Mouse (Mus musculus) heart, embryonic 15.5 days (tissue): ENCODE measurements at regions not wholly inside any gene's neighbourhood (a gene's known extent, or its start where the extent isn't known, plus 50 kb on each side); places are given as distances from the start of the nearest gene placed in this dataset.
A peak's percentile ranks its signal among the peaks of the same experiment; 100 is the strongest.

ENCODE experiments used
- ATAC-seq: fragments of 200-750 bp; cut with Nextera tagmentation; replicated peaks from 2 replicates; pipeline ENCODE4 v1.8.0; 2017; ENCODE audit warnings: low read depth, moderate TSS enrichment; ENCODE audit not compliant: insufficient number of reproducible peaks, insufficient read depth, low FRiP score
- H3K27ac ChIP-seq: fragments of 300-500 bp; sonication (generic); 2 replicates; pipeline ENCODE4 v1.5.1; 2015; ENCODE audit warnings: mild to moderate bottlenecking, inconsistent platforms
- H3K27me3 ChIP-seq: fragments of 300-500 bp; sonication (generic); 2 replicates; pipeline ENCODE4 v1.6.1; 2015; ENCODE audit warnings: inconsistent platforms
- H3K36me3 ChIP-seq: fragments of 300-500 bp; sonication (generic); 2 replicates; pipeline ENCODE4 v1.6.1; 2015; ENCODE audit warnings: mild to moderate bottlenecking, inconsistent platforms
- H3K4me1 ChIP-seq: fragments of 300-500 bp; sonication (generic); replicated peaks from 2 replicates; pipeline ENCODE4 v1.6.1; 2015; ENCODE audit warnings: inconsistent platforms
- H3K4me2 ChIP-seq: fragments of 300-500 bp; sonication (generic); 2 replicates; pipeline ENCODE4 v1.6.1; 2015; ENCODE audit warnings: inconsistent platforms, mild to moderate bottlenecking, moderate library complexity
- H3K4me3 ChIP-seq: fragments of 300-500 bp; sonication (generic); 2 replicates; pipeline ENCODE4 v1.5.1; 2015; ENCODE audit warnings: mild to moderate bottlenecking, inconsistent platforms
- H3K9ac ChIP-seq: fragments of 300-500 bp; sonication (generic); 2 replicates; pipeline ENCODE4 v1.6.1; 2015; ENCODE audit warnings: mild to moderate bottlenecking, inconsistent platforms
- H3K9me3 ChIP-seq: fragments of 300-500 bp; sonication (generic); replicated peaks from 2 replicates; pipeline ENCODE4 v1.6.1; 2016; ENCODE audit warnings: inconsistent platforms
- WGBS: fragments of 180-500 bp; shearing (Covaris S2); methylation state at CpG from one replicate; pipeline ENCODE4 v1.1.7; 2015; ENCODE audit warnings: mixed read lengths; 5-methylcytosine and 5-hydroxymethylcytosine counted together

DNA sequence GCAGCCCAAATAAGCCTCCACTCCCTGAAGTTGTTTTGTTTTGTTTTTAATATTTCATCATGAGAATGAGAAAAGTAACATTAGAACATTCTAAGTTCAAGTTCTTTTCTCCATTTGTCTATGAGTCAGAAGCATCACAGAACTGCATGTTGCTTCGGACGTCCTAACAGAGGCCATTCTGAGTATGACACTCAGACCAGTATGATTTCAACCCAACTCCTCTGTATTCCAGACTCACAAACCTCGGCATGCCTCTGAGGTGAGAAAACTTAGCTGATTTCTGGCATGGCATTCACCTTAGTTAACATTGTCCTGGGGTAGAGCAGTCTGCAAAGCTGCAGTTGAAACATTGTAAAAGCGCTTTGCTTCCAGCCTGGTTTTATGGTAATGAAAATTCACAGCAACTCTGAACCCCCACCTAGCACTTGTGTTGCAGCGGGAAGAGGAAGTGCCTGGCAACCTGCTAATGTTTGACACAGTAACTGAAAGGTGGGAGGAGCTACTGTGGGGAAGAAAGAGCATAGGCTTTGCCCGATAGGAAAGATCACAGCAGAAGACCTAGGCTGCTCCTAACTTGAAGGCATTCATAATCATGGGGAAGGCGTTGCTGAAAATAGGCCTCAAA is 104.8 kb upstream of the Irs2 start:
- no peak overlapping the region for H3K27ac ChIP-seq
- H3K4me2 ChIP-seq = no peak overlapping the region
- H3K4me3 ChIP-seq = no peak overlapping the region
- H3K27me3 ChIP-seq = no peaks in the 10 kb centered on the region
- no peaks in the 10 kb centered on the region for H3K9me3 ChIP-seq
- ATAC-seq = no peak
- H3K36me3 ChIP-seq = no peaks in the 10 kb centered on the region
- no peak overlapping the region for H3K9ac ChIP-seq
- WGBS = 57% methylated on average over 7 of the region's 7 CpGs
- H3K4me1 ChIP-seq = 0 out of 2 replicates have a peak, but pooled peaks cover 3% of the 10 kb centered on the region

DNA sequence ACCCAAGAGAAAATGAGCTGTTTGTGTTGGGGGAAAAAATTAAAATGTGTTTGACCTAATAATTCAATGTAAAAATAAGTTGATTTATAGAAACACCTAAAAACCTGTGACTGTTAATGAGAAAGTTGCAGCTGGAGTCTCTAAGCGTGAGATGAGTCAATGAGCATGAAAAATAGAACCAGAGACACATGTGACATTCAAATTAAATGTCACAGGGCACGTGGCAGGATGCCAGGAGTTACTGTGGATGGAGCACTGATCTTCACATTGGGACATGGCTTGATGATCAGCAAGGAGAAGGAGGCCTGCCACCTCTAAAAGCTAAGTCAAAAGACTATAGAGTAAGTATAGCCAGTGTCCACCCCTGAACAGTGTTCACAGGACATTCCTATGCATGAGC is 103.7 kb upstream of the Irs2 start:
- Histone ChIP-seq H3K27ac (no peak overlapping the region), H3K4me2 (no peak overlapping the region), H3K9me3 (no peaks in the 10 kb centered on the region), H3K9ac (no peak overlapping the region), H3K4me3 (no peak overlapping the region), H3K4me1 (0 out of 2 replicates have a peak, but pooled peaks cover 3% of the 10 kb centered on the region), H3K27me3 (no peaks in the 10 kb centered on the region), H3K36me3 (no peaks in the 10 kb centered on the region)
- no peak for ATAC-seq
- 68% methylated on average over 2 of the region's 2 CpGs for WGBS

DNA sequence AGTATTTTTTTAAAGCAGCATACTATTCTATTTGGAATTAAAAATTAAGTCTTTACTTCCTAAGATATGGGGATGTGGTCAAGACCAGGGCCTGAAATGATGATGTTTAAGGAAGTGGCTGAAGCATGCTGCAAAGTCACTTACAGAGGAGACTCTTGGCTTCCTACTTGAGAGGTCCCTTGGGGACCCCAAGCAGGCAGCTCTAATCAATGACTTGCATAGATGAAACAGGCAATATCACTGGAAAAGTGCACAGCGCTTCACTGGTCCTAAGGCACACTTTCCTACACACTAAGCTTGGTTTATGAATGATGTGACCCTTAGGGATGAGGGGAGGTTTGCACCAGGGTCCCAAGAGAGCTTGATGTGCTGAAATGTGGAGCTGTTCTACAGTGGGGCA is 99.2 kb upstream of the Irs2 start:
- no peak overlapping the region for H3K4me3 ChIP-seq
- no peaks in the 10 kb centered on the region for H3K27me3 ChIP-seq
- H3K9ac ChIP-seq = no peak overlapping the region
- H3K27ac ChIP-seq = no peak overlapping the region
- no peaks in the 10 kb centered on the region for H3K9me3 ChIP-seq
- no peaks in the 10 kb centered on the region for H3K4me1 ChIP-seq
- 85% methylated on average over 1 of the region's 1 CpGs for WGBS
- no peak for ATAC-seq
- H3K36me3 ChIP-seq = no peaks in the 10 kb centered on the region
- no peak overlapping the region for H3K4me2 ChIP-seq

DNA sequence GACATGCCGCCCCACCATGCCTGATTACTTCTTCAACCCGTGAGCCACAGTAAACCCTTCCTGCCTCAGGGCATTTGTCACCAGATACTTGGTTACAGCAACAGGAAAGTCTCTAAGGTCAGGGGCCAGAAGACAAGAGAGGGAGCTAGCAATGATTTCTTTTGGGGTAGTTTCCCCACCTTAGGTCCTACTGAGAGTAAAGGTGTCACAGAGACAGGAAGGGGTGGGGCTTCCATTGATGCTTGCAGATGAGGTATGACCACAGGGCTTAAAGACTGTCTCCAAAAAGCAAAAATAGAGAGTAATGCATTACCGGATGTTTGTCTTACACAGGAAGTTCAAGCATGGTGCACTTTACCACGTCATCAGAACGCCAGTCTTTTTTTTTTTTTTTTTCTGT is 98.8 kb upstream of the Irs2 start:
- Histone ChIP-seq H3K4me2 (no peak overlapping the region), H3K9ac (no peak overlapping the region), H3K4me1 (no peaks in the 10 kb centered on the region), H3K27me3 (no peaks in the 10 kb centered on the region), H3K27ac (no peak overlapping the region), H3K36me3 (no peaks in the 10 kb centered on the region), H3K9me3 (no peaks in the 10 kb centered on the region), H3K4me3 (no peak overlapping the region)
- WGBS = 70% methylated on average over 5 of the region's 5 CpGs
- no peak for ATAC-seq

DNA sequence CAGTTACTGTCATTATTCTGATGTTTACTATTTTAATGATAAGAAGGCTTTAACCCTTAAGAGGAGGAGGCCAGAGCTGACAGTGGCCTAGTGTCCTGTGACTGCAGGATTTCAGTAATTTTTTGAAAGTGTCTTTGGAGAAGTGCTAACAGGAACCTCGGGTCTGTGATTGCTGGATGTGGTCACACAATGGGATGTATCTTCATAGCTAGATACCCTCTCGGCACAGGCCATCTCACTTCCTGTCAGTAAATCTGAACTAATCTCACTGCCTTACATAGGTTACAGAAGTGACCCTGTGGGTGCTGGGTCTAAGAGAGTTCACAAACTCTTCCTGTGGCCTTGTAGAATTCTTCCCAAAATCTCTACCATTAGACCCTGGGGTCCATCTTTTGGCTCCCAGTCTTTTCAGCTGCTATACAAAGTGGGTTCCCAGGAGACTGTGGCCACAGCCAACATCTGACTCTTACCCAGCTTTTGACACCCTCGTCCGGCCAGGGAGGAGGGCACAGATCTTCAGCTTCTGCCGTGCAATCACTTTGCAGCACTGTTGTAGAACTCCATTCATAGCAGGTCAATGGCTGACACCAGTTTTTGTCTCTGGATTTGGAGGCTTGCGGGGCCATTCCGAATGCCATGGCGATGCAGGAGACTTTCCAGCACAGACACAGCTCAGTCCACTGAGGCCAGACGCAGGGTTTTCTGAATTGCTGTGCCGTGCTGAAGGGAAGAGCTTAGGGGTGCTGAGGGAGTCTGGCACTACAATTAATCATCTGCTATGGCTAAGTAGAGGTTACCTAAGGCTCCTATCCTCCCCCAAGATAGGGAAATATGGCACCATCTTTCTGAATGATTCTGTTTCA is 95.7 kb upstream of the Irs2 start:
- H3K27ac ChIP-seq = no peak overlapping the region
- no peaks in the 10 kb centered on the region for H3K9me3 ChIP-seq
- no peak overlapping the region for H3K4me2 ChIP-seq
- no peak overlapping the region for H3K9ac ChIP-seq
- H3K27me3 ChIP-seq = no peaks in the 10 kb centered on the region
- WGBS = 79% methylated on average over 10 of the region's 10 CpGs
- H3K36me3 ChIP-seq = no peaks in the 10 kb centered on the region
- no peaks in the 10 kb centered on the region; the same call in 1 of the 2 replicates for H3K4me1 ChIP-seq
- H3K4me3 ChIP-seq = no peak overlapping the region
- ATAC-seq = no peak

DNA sequence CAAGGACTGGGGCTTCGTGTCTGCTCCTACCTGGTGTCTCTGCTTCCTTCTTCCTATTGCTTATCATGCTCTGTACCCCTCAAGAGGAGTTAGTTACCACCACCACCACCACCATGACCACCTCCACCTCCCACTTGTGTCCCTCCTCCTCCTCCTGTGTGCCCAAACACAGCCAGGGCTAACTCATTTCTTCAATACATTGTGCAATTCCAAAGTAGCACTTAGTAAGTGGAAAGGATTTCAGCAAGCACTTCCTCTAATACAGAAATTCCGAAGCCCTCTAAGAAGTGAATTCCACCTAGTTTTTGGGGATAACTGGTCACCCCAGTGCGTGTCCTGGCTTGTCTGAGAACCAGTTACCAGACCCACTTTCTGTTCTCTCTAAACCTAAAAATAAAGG is 92.1 kb upstream of the Irs2 start:
- no peak overlapping the region for H3K4me2 ChIP-seq
- no peaks in the 10 kb centered on the region for H3K27me3 ChIP-seq
- H3K9ac ChIP-seq = no peak overlapping the region
- peaks cover 10% of the 10 kb centered on the region for H3K4me1 ChIP-seq
- WGBS = 83% methylated on average over 3 of the region's 3 CpGs
- H3K9me3 ChIP-seq = no peaks in the 10 kb centered on the region
- H3K27ac ChIP-seq = no peak overlapping the region
- no peak for ATAC-seq
- no peak overlapping the region for H3K4me3 ChIP-seq
- H3K36me3 ChIP-seq = no peaks in the 10 kb centered on the region

DNA sequence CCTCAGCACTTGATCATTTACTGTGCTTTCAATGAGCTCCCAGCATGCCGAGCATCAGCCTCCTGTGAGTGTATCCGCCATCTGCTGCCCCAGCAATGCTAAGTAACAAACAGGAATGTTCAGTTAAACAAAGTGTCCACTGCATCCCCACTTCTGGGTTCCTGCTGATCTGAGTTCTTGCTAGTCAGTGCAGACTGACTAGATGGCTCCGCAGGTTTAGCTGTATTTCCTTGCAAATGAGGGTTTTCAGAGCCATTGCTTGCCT is 91.3 kb upstream of the Irs2 start:
- H3K27ac ChIP-seq = no peak overlapping the region
- H3K27me3 ChIP-seq = no peaks in the 10 kb centered on the region
- 66% methylated on average over 3 of the region's 3 CpGs for WGBS
- H3K9ac ChIP-seq = no peak overlapping the region
- no peak overlapping the region for H3K4me2 ChIP-seq
- no peaks in the 10 kb centered on the region for H3K9me3 ChIP-seq
- H3K4me1 ChIP-seq = peaks cover 10% of the 10 kb centered on the region
- H3K36me3 ChIP-seq = no peaks in the 10 kb centered on the region
- no peak overlapping the region for H3K4me3 ChIP-seq
- ATAC-seq = no peak

DNA sequence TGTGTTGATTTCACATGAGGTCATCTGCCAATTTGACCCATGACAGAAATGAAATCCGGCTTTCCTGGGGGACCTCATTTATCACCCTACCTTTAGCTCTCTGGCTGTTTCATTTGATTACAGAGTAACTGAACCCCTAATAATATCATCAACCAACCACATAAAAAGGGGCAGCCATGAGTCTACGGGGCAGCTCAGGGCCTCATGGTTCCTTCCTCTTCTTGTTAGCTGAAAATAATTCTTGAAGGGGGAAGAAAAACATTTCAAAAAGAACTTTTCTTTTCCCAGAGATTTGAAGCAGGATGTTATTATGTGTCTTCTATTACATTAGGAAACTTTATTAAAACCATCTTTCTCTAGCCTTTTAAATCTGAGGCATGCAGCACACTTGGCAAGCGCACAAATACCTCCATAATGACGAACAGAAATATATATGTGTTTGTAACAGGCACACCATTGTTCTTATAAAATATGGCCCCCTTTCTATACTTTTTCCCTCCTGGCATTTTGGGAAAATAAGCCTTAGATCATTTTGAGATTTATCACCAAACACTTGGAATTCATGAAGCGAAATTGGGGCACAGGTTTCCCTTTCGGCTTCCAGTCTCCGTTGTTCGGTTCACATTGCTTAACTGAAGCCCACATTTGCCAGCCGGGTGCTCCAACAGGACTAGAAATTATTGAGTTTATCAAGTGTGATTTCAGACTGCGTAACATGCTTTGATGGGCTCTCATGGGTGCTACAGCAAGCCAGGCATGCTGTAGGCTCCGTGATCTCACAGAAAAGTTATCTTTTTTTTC is 90.7 kb upstream of the Irs2 start:
- Histone ChIP-seq H3K9me3 (no peaks in the 10 kb centered on the region), H3K36me3 (no peaks in the 10 kb centered on the region), H3K27me3 (no peaks in the 10 kb centered on the region), H3K27ac (peak overlapping the region; percentile 21; the same call in 1 of the 2 replicates), H3K4me2 (no peak overlapping the region), H3K9ac (no peak overlapping the region), H3K4me3 (no peak overlapping the region), H3K4me1 (peaks cover 10% of the 10 kb centered on the region)
- WGBS = 71% methylated on average over 11 of the region's 11 CpGs
- ATAC-seq = no peak

DNA sequence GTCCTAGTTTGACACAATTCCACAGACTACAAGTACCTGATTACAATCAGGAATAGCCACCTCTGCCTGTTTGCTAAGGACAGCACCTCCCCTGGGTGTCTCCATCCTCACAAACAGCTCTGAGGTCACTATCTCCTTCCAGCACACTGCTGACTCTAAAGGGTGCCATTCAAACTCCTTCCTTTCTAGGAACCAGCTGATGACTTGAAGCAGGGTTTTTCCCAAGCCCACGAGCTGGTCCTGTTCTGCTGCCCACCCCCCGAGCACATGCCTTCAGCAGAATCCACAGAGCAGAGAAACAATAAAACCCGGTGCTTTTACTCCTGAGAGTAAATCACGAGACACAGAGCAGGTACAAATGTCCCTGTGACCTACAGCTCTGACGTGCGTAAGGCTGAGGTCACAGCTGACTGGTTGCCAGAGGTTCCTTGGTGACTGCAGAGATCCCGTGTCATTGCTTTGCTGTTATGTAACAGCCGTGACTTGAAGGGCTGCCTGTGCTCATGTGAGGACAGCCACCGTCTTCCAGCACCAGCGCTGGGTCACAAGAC is 90.0 kb upstream of the Irs2 start:
- 29% methylated on average over 10 of the region's 10 CpGs for WGBS
- H3K36me3 ChIP-seq = no peaks in the 10 kb centered on the region
- no peak overlapping the region for H3K9ac ChIP-seq
- no peaks in the 10 kb centered on the region for H3K27me3 ChIP-seq
- H3K4me3 ChIP-seq = no peak overlapping the region
- no peaks in the 10 kb centered on the region for H3K9me3 ChIP-seq
- peak overlapping the region; percentile 21; the same call in 1 of the 2 replicates for H3K27ac ChIP-seq
- peaks cover 10% of the 10 kb centered on the region for H3K4me1 ChIP-seq
- peak; percentile 80 for ATAC-seq
- no peak overlapping the region for H3K4me2 ChIP-seq

DNA sequence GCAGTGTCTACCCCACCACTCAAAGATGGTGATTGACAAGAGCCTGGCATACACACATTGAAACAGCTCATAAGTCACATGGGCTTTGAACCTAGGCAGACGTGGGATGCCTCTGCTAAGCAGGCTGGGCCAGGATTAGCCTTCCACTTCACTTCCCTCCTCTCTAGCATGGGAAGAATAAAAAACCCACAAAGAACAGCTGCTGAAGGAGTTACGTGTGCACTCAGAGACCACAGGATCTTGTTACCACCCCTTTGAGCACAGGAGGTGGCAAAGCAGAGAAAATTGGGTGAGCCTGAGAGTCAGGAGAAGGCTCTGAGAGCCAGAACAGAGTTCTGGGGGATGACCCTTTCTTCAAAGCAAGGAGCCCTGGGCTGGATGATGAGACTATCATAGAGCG is 89.6 kb upstream of the Irs2 start:
- WGBS = 64% methylated on average over 3 of the region's 3 CpGs
- Histone ChIP-seq H3K4me2 (no peak overlapping the region), H3K4me1 (peaks cover 10% of the 10 kb centered on the region), H3K27ac (no peak overlapping the region), H3K9ac (no peak overlapping the region), H3K9me3 (no peaks in the 10 kb centered on the region), H3K36me3 (no peaks in the 10 kb centered on the region), H3K4me3 (no peak overlapping the region), H3K27me3 (no peaks in the 10 kb centered on the region)
- ATAC-seq = no peak

DNA sequence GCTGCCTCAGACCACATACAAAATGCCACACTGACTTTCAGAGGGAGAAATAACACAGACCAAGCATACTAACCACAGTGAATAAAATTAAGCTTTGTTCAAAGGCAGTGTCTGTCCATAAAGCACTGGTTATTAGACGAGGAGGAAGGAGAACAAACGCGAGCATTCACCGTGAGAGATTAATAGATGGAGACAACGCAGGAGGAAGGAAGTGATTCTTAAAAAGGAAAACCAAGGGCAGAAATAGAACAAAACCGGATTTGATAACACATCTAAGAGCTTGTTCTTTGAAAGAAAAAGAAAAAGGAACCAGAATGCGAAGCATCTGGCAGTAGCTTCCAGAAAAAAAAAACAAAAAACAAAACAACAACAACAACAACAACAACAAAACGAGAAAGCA is 86.3 kb upstream of the Irs2 start:
- WGBS = 56% methylated on average over 8 of the region's 8 CpGs

More for the DNA sequence above, 86.3 kb upstream of the Irs2 start:
- Histone ChIP-seq H3K4me3 (no peak overlapping the region), H3K27ac (no peak overlapping the region), H3K4me2 (no peak overlapping the region), H3K4me1 (peaks cover 10% of the 10 kb centered on the region), H3K9me3 (no peaks in the 10 kb centered on the region), H3K36me3 (no peaks in the 10 kb centered on the region), H3K9ac (no peak overlapping the region), H3K27me3 (no peaks in the 10 kb centered on the region)
- ATAC-seq = no peak
